Mouse (Mus musculus) intestine, embryonic 16.5 days (tissue): ENCODE measurements around the gene Traf3ip3. TPM values are rescaled to one million over a fixed set of nuclear protein-coding genes. Genes with fewer than 3 reads are reported as not detected.

Experiments used
- ATAC-seq: fragments of 200-750 bp; cut with Nextera tagmentation; 2 replicates; pipeline ENCODE4 v1.8.0; 2017; ENCODE audit warnings: moderate TSS enrichment, moderate library complexity
- H3K27ac ChIP-seq: fragments of 300-500 bp; sonication (generic); 2 replicates; pipeline ENCODE4 v1.5.1; 2014; ENCODE audit warnings: mild to moderate bottlenecking, low read length
- H3K27me3 ChIP-seq: fragments of 300-500 bp; sonication (generic); replicated peaks from 2 replicates; pipeline ENCODE4 v1.6.1; 2014; ENCODE audit warnings: low read length, control low read depth, mixed read lengths; ENCODE audit not compliant: control insufficient read depth, insufficient read depth
- H3K36me3 ChIP-seq: fragments of 300-500 bp; sonication (generic); 2 replicates; pipeline ENCODE4 v1.6.1; 2014; ENCODE audit warnings: low read length, control low read depth; ENCODE audit not compliant: control insufficient read depth, insufficient read depth
- H3K4me1 ChIP-seq: fragments of 300-500 bp; sonication (generic); 2 replicates; pipeline ENCODE4 v1.6.1; 2014; ENCODE audit warnings: low read length, control low read depth, mixed read lengths; ENCODE audit not compliant: control insufficient read depth, insufficient read depth
- H3K4me2 ChIP-seq: fragments of 300-500 bp; sonication (generic); 2 replicates; pipeline ENCODE4 v1.6.1; 2014; ENCODE audit warnings: low read depth, low read length, control low read depth
- H3K4me3 ChIP-seq: fragments of 300-500 bp; sonication (generic); 2 replicates; pipeline ENCODE4 v1.5.1; 2014; ENCODE audit warnings: mild to moderate bottlenecking, low read length
- H3K9ac ChIP-seq: fragments of 300-500 bp; sonication (generic); 2 replicates; pipeline ENCODE4 v1.6.1; 2014; ENCODE audit warnings: low read depth, low read length
- H3K9me3 ChIP-seq: fragments of 300-500 bp; sonication (generic); 2 replicates; pipeline ENCODE4 v1.6.1; 2016; ENCODE audit warnings: low read length, control low read depth; ENCODE audit not compliant: control insufficient read depth
- WGBS: fragments of 180-500 bp; shearing (Covaris S2); extraction: QIAGEN DNeasy Blood & Tissue Kit; methylation state at CpG from one replicate; pipeline ENCODE4 v1.1.7; 2014; 5-methylcytosine and 5-hydroxymethylcytosine counted together
- polyA plus RNA-seq: library from polyadenylated mRNA; unstranded; fragments of >200 nt; fragmentation: Nextera tagmentation; extraction: Ambion mirVana; gene quantifications from 2 replicates; pipeline ENCODE4 v1.2.1, GENCODE M21; 2015

The Traf3ip3 gene
- polyA plus RNA-seq, 1 experiment from 2014 or later, result 3.4 TPM

DNA sequence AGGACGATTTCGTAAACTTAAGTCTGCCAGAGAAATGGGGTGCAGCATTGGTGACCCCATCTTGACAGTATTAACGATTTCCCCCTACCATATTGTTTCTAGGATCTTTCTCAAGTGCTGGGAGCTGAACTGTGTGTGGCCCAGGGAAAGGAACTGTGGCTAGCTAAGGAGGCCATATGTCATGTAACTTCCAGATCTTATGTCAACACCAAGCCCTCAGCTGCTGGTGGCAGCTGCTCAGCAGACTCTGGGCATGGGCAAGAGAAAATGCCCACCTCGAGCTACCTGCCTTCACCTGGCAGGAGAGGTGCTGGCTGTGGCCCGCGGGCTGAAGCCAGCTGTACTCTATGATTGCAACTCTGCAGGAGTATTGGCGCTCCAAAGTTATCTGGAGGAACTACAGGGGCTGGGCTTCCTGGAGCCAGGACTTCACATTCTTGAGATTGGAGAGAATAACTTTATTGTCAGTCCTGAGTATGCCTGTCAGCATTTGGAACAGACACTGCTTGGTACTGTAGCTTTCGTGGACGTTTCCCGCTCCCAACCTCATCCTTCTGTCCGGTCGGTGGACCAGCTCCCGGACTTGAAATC, 27.3 kb downstream of the Traf3ip3 start:
- WGBS, result 72% methylated on average over 13 of the region's 13 CpGs
- Histone ChIP-seq H3K27ac (peak overlapping the region; percentile 82), H3K9me3 (no peaks in the 10 kb centered on the region), H3K36me3 (no peaks in the 10 kb centered on the region), H3K4me2 (peak overlapping the region; percentile 79), H3K27me3 (no peaks in the 10 kb centered on the region), H3K4me1 (peaks cover 30% of the 10 kb centered on the region), H3K9ac (peak overlapping the region; percentile 77), H3K4me3 (peak overlapping the region; percentile 74)
- no peak for ATAC-seq

DNA sequence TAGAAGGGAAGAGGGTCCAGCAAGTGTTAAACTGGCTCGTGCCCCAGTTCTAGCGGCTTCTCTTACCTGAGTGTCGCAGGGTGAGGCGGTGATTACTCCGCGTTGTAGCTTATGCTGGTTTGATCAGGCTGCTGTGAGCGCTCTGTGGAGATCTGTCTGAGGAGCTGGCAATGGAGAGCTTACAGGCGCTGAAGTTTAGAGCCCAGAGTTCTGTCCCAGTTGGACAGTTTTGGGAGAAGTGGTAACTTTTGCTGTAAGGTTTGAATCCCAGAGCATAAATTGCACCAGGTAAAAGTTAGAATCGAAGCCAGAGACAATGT, 27.7 kb downstream of the Traf3ip3 start:
- no peaks in the 10 kb centered on the region for H3K36me3 ChIP-seq
- 16% methylated on average over 9 of the region's 9 CpGs for WGBS
- H3K27ac ChIP-seq, result peak overlapping the region; percentile 82
- H3K9ac ChIP-seq, result peak overlapping the region; percentile 77
- H3K4me2 ChIP-seq, result peak overlapping the region; percentile 79
- H3K4me3 ChIP-seq, result peak overlapping the region; percentile 74
- no peaks in the 10 kb centered on the region for H3K27me3 ChIP-seq
- peaks cover 28% of the 10 kb centered on the region for H3K4me1 ChIP-seq
- no peak for ATAC-seq
- no peaks in the 10 kb centered on the region for H3K9me3 ChIP-seq

DNA sequence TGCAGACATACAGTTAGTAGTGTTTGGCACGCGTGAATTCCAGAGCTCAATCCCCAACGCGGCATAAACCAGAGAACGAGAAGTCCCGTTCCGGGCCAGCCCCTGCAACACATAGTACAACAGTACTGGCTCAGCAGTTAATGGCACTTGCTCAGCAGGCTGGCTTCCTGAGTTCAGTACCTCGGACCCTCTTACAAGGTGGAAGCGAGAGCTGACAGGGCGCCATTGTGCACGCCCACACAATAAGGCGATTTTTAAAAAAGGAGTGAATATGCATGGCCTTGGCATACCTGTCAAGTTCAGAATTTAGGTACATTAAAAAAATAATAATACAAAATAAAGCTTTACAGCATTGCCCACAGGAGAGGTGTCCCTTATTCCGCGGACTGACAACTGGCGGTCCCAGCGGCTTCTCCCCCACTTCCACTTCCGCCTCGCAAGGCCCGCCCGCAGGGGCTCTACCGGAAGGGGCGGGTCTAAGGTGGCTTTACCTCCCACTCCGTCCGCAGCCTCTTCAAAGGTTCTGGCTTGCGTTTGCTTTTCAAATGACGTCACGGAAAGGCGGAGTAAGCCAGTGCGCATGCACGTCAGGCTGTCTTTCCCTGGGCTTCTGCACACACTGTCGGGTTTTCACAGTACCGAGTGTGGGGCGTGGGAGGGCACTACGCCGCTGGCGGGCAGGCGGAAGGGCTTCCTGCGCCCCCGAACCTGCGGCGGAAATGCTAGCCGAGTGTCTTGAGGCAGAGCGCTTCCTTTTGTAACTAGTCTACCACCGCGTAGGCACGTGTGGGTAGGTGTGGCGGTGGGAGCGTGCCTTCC, 28.3 kb downstream of the Traf3ip3 start:
- Histone ChIP-seq H3K27ac (peak overlapping the region; percentile 82), H3K4me3 (peak overlapping the region; percentile 74), H3K4me2 (peak overlapping the region; percentile 79), H3K27me3 (no peaks in the 10 kb centered on the region), H3K9ac (peak overlapping the region; percentile 85), H3K4me1 (peaks cover 27% of the 10 kb centered on the region), H3K9me3 (no peaks in the 10 kb centered on the region), H3K36me3 (no peaks in the 10 kb centered on the region)
- peak; percentile 97 for ATAC-seq
- WGBS, result under 1% methylated on average over 48 of the region's 48 CpGs

DNA sequence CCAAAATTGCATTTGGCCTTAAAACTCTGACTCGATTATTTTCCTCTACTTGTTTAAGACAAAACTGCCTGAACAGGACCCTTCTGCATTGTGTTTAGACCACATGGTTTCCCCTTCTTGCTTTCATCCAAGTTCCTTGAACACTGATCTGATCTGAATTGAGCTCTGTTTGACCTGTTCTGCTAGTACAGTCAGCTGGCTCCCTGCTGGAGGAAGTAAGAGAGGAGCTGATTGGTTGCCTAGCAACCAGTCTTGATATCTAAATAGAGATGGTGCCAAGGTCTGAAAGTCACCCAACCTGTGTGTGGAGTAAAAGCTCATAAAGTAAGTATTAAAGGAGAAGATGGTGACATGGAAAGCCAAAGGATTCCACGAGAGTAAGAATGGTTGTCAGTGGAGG, 31.6 kb downstream of the Traf3ip3 start:
- Histone ChIP-seq H3K9me3 (no peaks in the 10 kb centered on the region), H3K27ac (no peak overlapping the region), H3K4me2 (no peak overlapping the region), H3K4me1 (peaks cover 22% of the 10 kb centered on the region), H3K36me3 (peaks cover 2% of the 10 kb centered on the region; the same call in 1 of the 2 replicates), H3K27me3 (no peaks in the 10 kb centered on the region), H3K9ac (no peak overlapping the region), H3K4me3 (no peak overlapping the region)
- 42% methylated on average over 2 of the region's 2 CpGs for WGBS
- peak; percentile 45 for ATAC-seq

DNA sequence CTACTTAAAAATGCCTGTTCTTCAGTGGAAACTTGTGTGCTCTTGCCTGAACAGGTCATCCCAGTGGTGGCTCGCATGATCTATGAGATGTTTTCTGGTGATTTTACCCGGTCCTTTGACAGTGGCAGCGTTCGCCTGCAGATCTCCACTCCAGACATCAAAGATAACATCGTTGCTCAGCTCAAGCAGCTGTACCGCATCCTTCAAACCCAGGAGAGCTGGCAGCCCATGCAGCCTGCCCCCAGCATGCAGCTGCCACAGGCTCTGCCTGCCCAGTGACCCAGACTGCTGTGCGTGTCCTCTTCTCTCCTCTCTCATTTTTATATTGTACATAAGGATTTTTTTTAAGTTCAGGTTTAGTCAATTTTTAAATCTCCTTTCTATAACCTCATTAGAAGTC, 32.3 kb downstream of the Traf3ip3 start:
- Histone ChIP-seq H3K4me3 (no peak overlapping the region), H3K27ac (no peak overlapping the region; the same call in 1 of the 2 replicates), H3K4me1 (peaks cover 16% of the 10 kb centered on the region), H3K4me2 (no peak overlapping the region), H3K9me3 (no peaks in the 10 kb centered on the region), H3K9ac (no peak overlapping the region), H3K36me3 (peaks cover 2% of the 10 kb centered on the region; the same call in 1 of the 2 replicates), H3K27me3 (no peaks in the 10 kb centered on the region)
- no peak for ATAC-seq
- 86% methylated on average over 7 of the region's 7 CpGs for WGBS

DNA sequence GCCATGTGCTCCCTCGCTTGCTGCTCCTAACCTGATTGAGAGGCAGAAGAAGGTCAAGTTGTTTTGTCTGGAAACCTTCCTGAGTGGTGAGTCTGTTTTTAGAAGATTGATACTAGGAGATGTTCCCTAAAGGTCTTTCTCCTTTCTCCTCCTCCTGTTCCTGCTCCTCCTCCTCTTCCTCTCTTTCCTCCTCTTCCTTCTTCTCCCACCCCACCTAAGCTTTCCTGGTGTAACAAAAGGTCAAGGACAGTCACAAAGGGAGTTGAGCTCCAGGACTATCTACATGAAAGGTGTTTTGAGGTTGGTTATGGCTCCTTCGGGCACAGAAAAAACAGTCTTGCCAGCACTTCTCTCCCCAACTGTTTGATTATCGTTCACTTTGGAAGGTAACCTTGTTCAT, 33.8 kb downstream of the Traf3ip3 start, which contains the start of gene A130010J15Rik:
Gene A130010J15Rik (plus strand): TSS at position 301 of the 400 bp plus-strand sequence.
- WGBS, result 84% methylated on average over 3 of the region's 3 CpGs
- ATAC-seq, result no peak
- peaks cover 2% of the 10 kb centered on the region; the same call in 1 of the 2 replicates for H3K36me3 ChIP-seq
- H3K4me2 ChIP-seq, result no peak within 1 kb of the TSS
- H3K9ac ChIP-seq, result no peak within 1 kb of the TSS
- no peak within 1 kb of the TSS for H3K4me3 ChIP-seq
- peaks cover 13% of the 10 kb centered on the region; the same call in 1 of the 2 replicates for H3K4me1 ChIP-seq
- no peaks in the 10 kb centered on the region for H3K27me3 ChIP-seq
- H3K27ac ChIP-seq, result no peak within 1 kb of the TSS
- no peaks in the 10 kb centered on the region for H3K9me3 ChIP-seq

DNA sequence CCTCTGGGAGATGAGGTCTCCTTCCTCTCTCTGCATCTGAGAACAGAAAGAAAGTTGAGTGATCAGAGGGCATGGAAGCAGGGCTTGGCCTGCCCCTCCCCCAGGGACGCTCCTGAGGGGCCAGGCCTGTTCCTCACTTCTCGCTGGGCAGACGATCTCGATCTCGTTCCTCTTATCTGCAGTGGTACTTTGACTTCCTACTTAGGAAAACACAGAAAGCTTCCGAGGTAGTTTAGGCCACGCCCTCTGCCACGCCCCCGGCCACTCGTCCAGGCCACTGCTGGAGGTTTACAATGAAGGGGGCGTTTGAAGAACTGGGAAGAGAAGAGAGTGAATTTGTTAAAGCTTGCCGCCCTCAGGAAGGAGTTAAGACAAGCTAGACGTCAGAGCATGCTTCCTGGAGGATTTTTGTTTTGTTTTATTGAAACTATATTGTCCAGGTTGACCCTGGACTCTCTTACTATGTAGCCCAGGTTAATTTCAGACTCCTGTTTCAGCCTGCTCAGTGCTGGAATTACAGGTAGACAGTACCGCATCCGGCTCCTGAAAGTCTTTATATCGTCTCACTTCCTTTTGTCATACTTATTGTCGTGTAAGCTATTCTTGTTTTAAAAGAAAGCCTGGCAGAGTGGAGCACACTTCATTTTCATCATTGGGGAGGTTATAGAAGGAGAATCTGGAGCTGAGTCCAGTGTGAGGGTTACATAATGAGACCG, 41.0 kb downstream of the Traf3ip3 start:
- WGBS, result 15% methylated on average over 18 of the region's 18 CpGs
- H3K9me3 ChIP-seq, result no peaks in the 10 kb centered on the region
- peaks cover 25% of the 10 kb centered on the region for H3K4me1 ChIP-seq
- peak overlapping the region; percentile 53 for H3K27ac ChIP-seq
- H3K4me2 ChIP-seq, result peak overlapping the region; percentile 45
- H3K27me3 ChIP-seq, result no peaks in the 10 kb centered on the region
- no peaks in the 10 kb centered on the region; the same call in none of the 2 replicates for H3K36me3 ChIP-seq
- ATAC-seq, result peak; percentile 88
- peak overlapping the region; percentile 7 for H3K4me3 ChIP-seq
- H3K9ac ChIP-seq, result peak overlapping the region; percentile 38; the same call in 1 of the 2 replicates

DNA sequence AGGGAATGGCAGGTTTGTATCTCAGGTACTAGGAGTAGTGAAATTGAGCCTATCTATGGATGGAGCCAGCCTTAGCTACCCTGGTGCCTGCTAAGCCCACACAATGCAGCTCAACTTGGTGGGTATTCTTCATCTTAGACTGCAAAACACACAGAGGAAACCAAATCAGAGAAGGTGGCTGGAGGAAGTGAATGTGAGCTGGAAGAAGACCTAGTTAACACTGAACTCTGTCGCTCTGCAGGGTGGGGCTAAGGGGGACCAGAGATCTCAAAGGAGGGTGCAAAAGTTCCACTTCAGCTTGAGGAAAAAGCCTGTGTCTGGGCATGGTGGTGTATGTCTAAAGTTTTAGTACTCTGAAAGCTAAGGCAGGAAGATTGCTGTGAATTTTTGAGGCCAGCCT, 41.9 kb downstream of the Traf3ip3 start:
- H3K27ac ChIP-seq, result peak overlapping the region; percentile 53
- peak overlapping the region; percentile 45 for H3K4me2 ChIP-seq
- WGBS, result 37% methylated on average over 1 of the region's 1 CpGs

DNA sequence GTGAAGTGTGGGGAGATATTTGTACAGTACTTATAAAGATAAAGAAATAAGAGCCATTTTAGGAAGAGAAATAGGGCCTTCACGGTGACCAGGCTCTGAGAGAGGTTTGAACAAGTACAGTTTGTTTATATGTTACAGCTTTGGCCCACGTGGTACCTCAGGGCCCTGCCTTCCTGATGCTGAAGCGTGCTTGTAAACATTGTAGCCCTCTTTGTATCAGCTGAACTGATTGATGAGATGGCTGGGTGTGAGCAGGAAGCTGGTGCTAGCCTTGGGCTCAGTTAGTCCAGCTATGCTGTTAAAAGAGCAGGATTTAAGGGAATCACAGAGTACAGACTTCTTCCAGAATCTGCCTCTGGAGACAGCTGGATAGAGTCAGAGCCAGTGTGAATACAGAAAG, 42.3 kb downstream of the Traf3ip3 start:
- Histone ChIP-seq H3K4me2 (peak overlapping the region; percentile 45; the same call in 1 of the 2 replicates), H3K36me3 (no peaks in the 10 kb centered on the region; the same call in 1 of the 2 replicates), H3K4me1 (peaks cover 25% of the 10 kb centered on the region), H3K4me3 (peak overlapping the region; percentile 1; the same call in 1 of the 2 replicates), H3K27me3 (no peaks in the 10 kb centered on the region), H3K9me3 (no peaks in the 10 kb centered on the region), H3K27ac (peak overlapping the region; percentile 53), H3K9ac (peak overlapping the region; percentile 38; the same call in 1 of the 2 replicates)
- WGBS, result 15% methylated on average over 3 of the region's 3 CpGs
- ATAC-seq, result no peak

More for the DNA sequence above, 41.9 kb downstream of the Traf3ip3 start:
- no peak for ATAC-seq
- no peaks in the 10 kb centered on the region for H3K9me3 ChIP-seq
- no peaks in the 10 kb centered on the region; the same call in 1 of the 2 replicates for H3K36me3 ChIP-seq
- H3K27me3 ChIP-seq, result no peaks in the 10 kb centered on the region
- H3K4me3 ChIP-seq, result peak overlapping the region; percentile 1; the same call in 1 of the 2 replicates
- H3K4me1 ChIP-seq, result peaks cover 25% of the 10 kb centered on the region
- peak overlapping the region; percentile 38; the same call in 1 of the 2 replicates for H3K9ac ChIP-seq
